Comparison of ENCODE assay signal across 14 mouse cellular contexts in genomic region chr10:42417530-42418174, GRCm38 (mm10).
A peak's percentile ranks its signal among the peaks of the same experiment; 100 is the strongest.
DNase-seq lines count a peak whose midpoint lies in the region; ATAC-seq and TF ChIP-seq lines count a peak whose summit lies in the region.
"Had no signal": no experiment of that assay in that cellular context is flagged by ENCODE, and none has a peak within 500 bp of the region (broad histone marks: within the 10 kb centered on the region; RNA-seq: fewer than 3 reads in every experiment).

No protein-coding gene starts in this region.

- WGBS in midbrain, embryonic 12.5 days = 40% methylated on average over 10 of the region's 10 CpGs
- 60% methylated on average over 10 of the region's 10 CpGs for WGBS in midbrain, embryonic 11.5 days
- 3% methylated on average over 10 of the region's 10 CpGs for WGBS in forebrain, embryonic 16.5 days
- WGBS in midbrain, embryonic 16.5 days = 15% methylated on average over 10 of the region's 10 CpGs

- TF ChIP-seq POLR2A in cortical plate, adult 2 months (IDR thresholded peaks at IDR 0.05; ENCODE audit: extremely low read depth, insufficient read depth, low read length) = no peak

- H3K27me3 ChIP-seq in midbrain, embryonic 12.5 days = no peaks in the 10 kb centered on the region
- H3K27me3 ChIP-seq in midbrain, embryonic 11.5 days (ENCODE audit: control insufficient read depth, insufficient read depth, low read length) = no peaks in the 10 kb centered on the region
- H3K27me3 ChIP-seq in forebrain, embryonic 16.5 days (replicated peaks; ENCODE audit: control insufficient read depth, insufficient read depth, low read length) = no peaks in the 10 kb centered on the region
- H3K27me3 ChIP-seq in midbrain, embryonic 16.5 days (ENCODE audit: control insufficient read depth, insufficient read depth, low read depth, low read length) = no peaks in the 10 kb centered on the region
- H3K27me3 ChIP-seq: embryonic facial prominence, embryonic 12.5 days; heart, embryonic 13.5 days; stomach, embryonic 15.5 days had no signal

- DNase-seq in midbrain, embryonic 11.5 days (ENCODE audit: low spot score, missing footprints) = no peak
- DNase-seq in cerebellum, adult 11-12 months = no peak
- no peak for DNase-seq in spleen, postnatal 10 days (ENCODE audit: low spot score in 2 of 2)
- DNase-seq: cerebellum, adult 2 months; kidney, adult 9 months; thymus, postnatal 25 days had no signal

- no peaks in the 10 kb centered on the region for H3K36me3 ChIP-seq in midbrain, embryonic 12.5 days
- H3K36me3 ChIP-seq in midbrain, embryonic 11.5 days (ENCODE audit: control insufficient read depth, insufficient read depth, low read length) = no peaks in the 10 kb centered on the region
- no peaks in the 10 kb centered on the region for H3K36me3 ChIP-seq in forebrain, embryonic 16.5 days (ENCODE audit: control insufficient read depth, insufficient read depth)
- no peaks in the 10 kb centered on the region for H3K36me3 ChIP-seq in midbrain, embryonic 16.5 days (ENCODE audit: control insufficient read depth, insufficient read depth, low read length)
- H3K36me3 ChIP-seq: embryonic facial prominence, embryonic 12.5 days had no signal

- ATAC-seq in midbrain, embryonic 12.5 days (ENCODE audit: low FRiP score, low read depth) = no peak
- no peak for ATAC-seq in midbrain, embryonic 11.5 days (ENCODE audit: low FRiP score)
- peak; percentile 59 for ATAC-seq in forebrain, embryonic 16.5 days
- ATAC-seq in midbrain, embryonic 16.5 days = peak; percentile 54; the same call in 1 of the 2 replicates

- TF ChIP-seq CTCF in cortical plate, adult 2 months (IDR thresholded peaks at IDR 0.05; ENCODE audit: extremely low read depth, insufficient read depth, low read length) = no peak

- H3K4me1 ChIP-seq in midbrain, embryonic 12.5 days = peaks cover 25% of the 10 kb centered on the region
- peaks cover 5% of the 10 kb centered on the region; the same call in 1 of the 2 replicates for H3K4me1 ChIP-seq in midbrain, embryonic 11.5 days (ENCODE audit: control insufficient read depth, insufficient read depth, low read length)
- no peaks in the 10 kb centered on the region; the same call in 1 of the 2 replicates for H3K4me1 ChIP-seq in cortical plate, adult 2 months (ENCODE audit: control insufficient read depth, insufficient read depth, low read length)
- peaks cover 25% of the 10 kb centered on the region for H3K4me1 ChIP-seq in forebrain, embryonic 16.5 days (replicated peaks; ENCODE audit: control insufficient read depth, insufficient read depth, low read length)
- H3K4me1 ChIP-seq in midbrain, embryonic 16.5 days (ENCODE audit: control insufficient read depth, insufficient read depth, low read length) = peaks cover 19% of the 10 kb centered on the region
- H3K4me1 ChIP-seq: heart, embryonic 13.5 days; stomach, embryonic 15.5 days had no signal

- 0 out of 2 replicates have a peak overlapping the region, but pooled peaks have one; percentile 11 for H3K4me2 ChIP-seq in midbrain, embryonic 12.5 days (replicated peaks)
- H3K4me2 ChIP-seq in midbrain, embryonic 11.5 days = no peak overlapping the region
- H3K4me2 ChIP-seq in forebrain, embryonic 16.5 days (ENCODE audit: low read length) = peak overlapping the region; percentile 36
- peak overlapping the region; percentile 36 for H3K4me2 ChIP-seq in midbrain, embryonic 16.5 days (ENCODE audit: low read length)
- H3K4me2 ChIP-seq: embryonic facial prominence, embryonic 12.5 days; heart, embryonic 13.5 days; liver, embryonic 11.5 days; stomach, embryonic 15.5 days had no signal

- no peak overlapping the region for H3K9ac ChIP-seq in midbrain, embryonic 12.5 days (replicated peaks)
- no peak overlapping the region for H3K9ac ChIP-seq in midbrain, embryonic 11.5 days (ENCODE audit: low read length)
- no peak overlapping the region for H3K9ac ChIP-seq in forebrain, embryonic 16.5 days (replicated peaks; ENCODE audit: low read depth, low read length)
- no peak overlapping the region for H3K9ac ChIP-seq in midbrain, embryonic 16.5 days (ENCODE audit: low read depth, low read length)
- H3K9ac ChIP-seq: embryonic facial prominence, embryonic 12.5 days; heart, embryonic 13.5 days; stomach, embryonic 15.5 days had no signal

- H3K4me3 ChIP-seq in midbrain, embryonic 12.5 days = no peak overlapping the region
- no peak overlapping the region for H3K4me3 ChIP-seq in midbrain, embryonic 11.5 days (ENCODE audit: low read depth, low read length)
- no peak overlapping the region for H3K4me3 ChIP-seq in cortical plate, adult 2 months (ENCODE audit: insufficient read depth, low read length)
- H3K4me3 ChIP-seq in forebrain, embryonic 16.5 days (replicated peaks; ENCODE audit: low read length) = 0 out of 2 replicates have a peak overlapping the region, but pooled peaks have one; percentile 1
- no peak overlapping the region for H3K4me3 ChIP-seq in midbrain, embryonic 16.5 days (ENCODE audit: low read depth, low read length)
- H3K4me3 ChIP-seq: embryonic facial prominence, embryonic 12.5 days; heart, embryonic 13.5 days; stomach, embryonic 15.5 days had no signal

- no peaks in the 10 kb centered on the region for H3K9me3 ChIP-seq in midbrain, embryonic 12.5 days
- H3K9me3 ChIP-seq in midbrain, embryonic 11.5 days (ENCODE audit: control insufficient read depth, low read length) = no peaks in the 10 kb centered on the region
- no peaks in the 10 kb centered on the region for H3K9me3 ChIP-seq in forebrain, embryonic 16.5 days (ENCODE audit: control insufficient read depth, low read length)
- H3K9me3 ChIP-seq in midbrain, embryonic 16.5 days (replicated peaks; ENCODE audit: control insufficient read depth, low read length, poor library complexity, severe bottlenecking) = no peaks in the 10 kb centered on the region
- H3K9me3 ChIP-seq: embryonic facial prominence, embryonic 12.5 days; heart, embryonic 13.5 days; stomach, embryonic 15.5 days had no signal

- no peak overlapping the region for H3K27ac ChIP-seq in midbrain, embryonic 12.5 days (replicated peaks)
- no peak overlapping the region for H3K27ac ChIP-seq in midbrain, embryonic 11.5 days (ENCODE audit: low read depth, low read length)
- H3K27ac ChIP-seq in cortical plate, adult 2 months (ENCODE audit: insufficient read depth, low read length) = peak overlapping the region; percentile 83
- no peak overlapping the region for H3K27ac ChIP-seq in forebrain, embryonic 16.5 days (ENCODE audit: low read length)
- 0 out of 2 replicates have a peak overlapping the region, but pooled peaks have one; percentile 38 for H3K27ac ChIP-seq in midbrain, embryonic 16.5 days (ENCODE audit: low read length)
- H3K27ac ChIP-seq: embryonic facial prominence, embryonic 12.5 days; heart, embryonic 13.5 days; stomach, embryonic 15.5 days had no signal

Comparison
In these comparisons a context has a peak if more than half of its experiments do, and no peak if none do; other contexts are left out.
1. ATAC-seq: peak in forebrain, embryonic 16.5 days (single experiment) and midbrain, embryonic 16.5 days (single experiment); none in midbrain, embryonic 12.5 days (single experiment) and midbrain, embryonic 11.5 days (single experiment).
2. H3K27ac ChIP-seq: peak in cortical plate, adult 2 months (single experiment) and midbrain, embryonic 16.5 days (single experiment); none in midbrain, embryonic 12.5 days (single experiment), midbrain, embryonic 11.5 days (single experiment) and forebrain, embryonic 16.5 days (single experiment).